Mouse (Mus musculus): ENCODE measurements around the gene Rhox2a. TPM values are rescaled to one million over a fixed set of nuclear protein-coding genes. Genes with fewer than 3 reads are reported as not detected.

Gene Rhox2a
- not detected for polyA plus RNA-seq (2015; fragmentation: Illumina TruSeq; extraction: RNeasy Lipid Tissue Mini Kit (QIAGEN cat#74804); ENCODE audit: low read depth, low replicate concordance)

GRCm38 (mm10) chrX:37244676-37245075, at the start of gene Rhox2a:
Rhox2a (plus strand) TSS chrX:37244976.

GRCm38 (mm10) chrX:37210941-37211340, 33.8 kb upstream of the Rhox2a start, which contains the start of gene Gm9:
Gm9 (minus strand) TSS chrX:37211041.

GRCm38 (mm10) chrX:37222158-37222557, 22.6 kb upstream of the Rhox2a start, which contains the start of gene Rhox1:
Rhox1 (minus strand) TSS chrX:37222258.

GRCm38 (mm10) chrX:37249619-37250018, 4.8 kb downstream of the Rhox2a start, which contains the start of gene Rhox3a:
Rhox3a (plus strand) TSS chrX:37249919.

GRCm38 (mm10) chrX:37265038-37265437, 20.3 kb downstream of the Rhox2a start, which contains the start of gene Rhox4a:
Rhox4a (plus strand) TSS chrX:37265338.

Other genes starting within 250 kb of the Rhox2a start
- not detected for gene Sowahd, start 196.1 kb upstream of the Rhox2a start, polyA plus RNA-seq (2015; fragmentation: Illumina TruSeq; extraction: RNeasy Lipid Tissue Mini Kit (QIAGEN cat#74804); ENCODE audit: low read depth, low replicate concordance)
- gene Rpl39, start 159.6 kb upstream of the Rhox2a start, polyA plus RNA-seq (2015; fragmentation: Illumina TruSeq; extraction: RNeasy Lipid Tissue Mini Kit (QIAGEN cat#74804); ENCODE audit: low read depth, low replicate concordance): 462 TPM
- gene Upf3b, start 134.7 kb upstream of the Rhox2a start, polyA plus RNA-seq (2015; fragmentation: Illumina TruSeq; extraction: RNeasy Lipid Tissue Mini Kit (QIAGEN cat#74804); ENCODE audit: low read depth, low replicate concordance): 19.4 TPM
- gene Nkap, start 118.2 kb upstream of the Rhox2a start, polyA plus RNA-seq (2015; fragmentation: Illumina TruSeq; extraction: RNeasy Lipid Tissue Mini Kit (QIAGEN cat#74804); ENCODE audit: low read depth, low replicate concordance): 10.6 TPM
- gene Akap14, start 76.1 kb upstream of the Rhox2a start, polyA plus RNA-seq (2015; fragmentation: Illumina TruSeq; extraction: RNeasy Lipid Tissue Mini Kit (QIAGEN cat#74804); ENCODE audit: low read depth, low replicate concordance): 0.51 TPM
- gene Ndufa1, start 53.8 kb upstream of the Rhox2a start, polyA plus RNA-seq (2015; fragmentation: Illumina TruSeq; extraction: RNeasy Lipid Tissue Mini Kit (QIAGEN cat#74804); ENCODE audit: low read depth, low replicate concordance): 495 TPM
- gene Rnf113a1, start 53.7 kb upstream of the Rhox2a start, polyA plus RNA-seq (2015; fragmentation: Illumina TruSeq; extraction: RNeasy Lipid Tissue Mini Kit (QIAGEN cat#74804); ENCODE audit: low read depth, low replicate concordance): 8.0 TPM
- gene Gm9, start 33.9 kb upstream of the Rhox2a start, polyA plus RNA-seq (2015; fragmentation: Illumina TruSeq; extraction: RNeasy Lipid Tissue Mini Kit (QIAGEN cat#74804); ENCODE audit: low read depth, low replicate concordance): not detected
- gene Rhox1, start 22.7 kb upstream of the Rhox2a start, polyA plus RNA-seq (2015; fragmentation: Illumina TruSeq; extraction: RNeasy Lipid Tissue Mini Kit (QIAGEN cat#74804); ENCODE audit: low read depth, low replicate concordance): not detected
- not detected for gene Rhox3a, start 4.9 kb downstream of the Rhox2a start, polyA plus RNA-seq (2015; fragmentation: Illumina TruSeq; extraction: RNeasy Lipid Tissue Mini Kit (QIAGEN cat#74804); ENCODE audit: low read depth, low replicate concordance)
- not detected for gene Rhox4a, start 20.4 kb downstream of the Rhox2a start, polyA plus RNA-seq (2015; fragmentation: Illumina TruSeq; extraction: RNeasy Lipid Tissue Mini Kit (QIAGEN cat#74804); ENCODE audit: low read depth, low replicate concordance)
- not detected for gene Rhox3a2, start 135.1 kb downstream of the Rhox2a start, polyA plus RNA-seq (2015; fragmentation: Illumina TruSeq; extraction: RNeasy Lipid Tissue Mini Kit (QIAGEN cat#74804); ENCODE audit: low read depth, low replicate concordance)
- gene Rhox4a2, start 145.9 kb downstream of the Rhox2a start, polyA plus RNA-seq (2015; fragmentation: Illumina TruSeq; extraction: RNeasy Lipid Tissue Mini Kit (QIAGEN cat#74804); ENCODE audit: low read depth, low replicate concordance): not detected
- not detected for gene Rhox2b, start 167.1 kb downstream of the Rhox2a start, polyA plus RNA-seq (2015; fragmentation: Illumina TruSeq; extraction: RNeasy Lipid Tissue Mini Kit (QIAGEN cat#74804); ENCODE audit: low read depth, low replicate concordance)
- gene Rhox4b, start 187.5 kb downstream of the Rhox2a start, polyA plus RNA-seq (2015; fragmentation: Illumina TruSeq; extraction: RNeasy Lipid Tissue Mini Kit (QIAGEN cat#74804); ENCODE audit: low read depth, low replicate concordance): not detected
- gene Rhox2c, start 208.7 kb downstream of the Rhox2a start, polyA plus RNA-seq (2015; fragmentation: Illumina TruSeq; extraction: RNeasy Lipid Tissue Mini Kit (QIAGEN cat#74804); ENCODE audit: low read depth, low replicate concordance): not detected
- gene Rhox3c, start 213.6 kb downstream of the Rhox2a start, polyA plus RNA-seq (2015; fragmentation: Illumina TruSeq; extraction: RNeasy Lipid Tissue Mini Kit (QIAGEN cat#74804); ENCODE audit: low read depth, low replicate concordance): not detected
- gene Rhox4c, start 235.4 kb downstream of the Rhox2a start, polyA plus RNA-seq (2015; fragmentation: Illumina TruSeq; extraction: RNeasy Lipid Tissue Mini Kit (QIAGEN cat#74804); ENCODE audit: low read depth, low replicate concordance): not detected
- not detected for gene Rhox2d, start 248.5 kb downstream of the Rhox2a start, polyA plus RNA-seq (2015; fragmentation: Illumina TruSeq; extraction: RNeasy Lipid Tissue Mini Kit (QIAGEN cat#74804); ENCODE audit: low read depth, low replicate concordance)